Mouse (Mus musculus) spleen, embryonic (tissue): ENCODE measurements around the gene Pde8b.
"Not testable (repeated sequence)": the region's sequence is repeated elsewhere in the genome, so short reads cannot be mapped to it uniquely, and the experiment has no call there.

Experiments used
- CTCF ChIA-PET: fragments of 350-600 bp; sonication (Branson Sonifier 250); formaldehyde crosslinking; loops from one replicate; lab custom pipeline; 2022; lab: Charles Lee

Pde8b gene

DNA sequence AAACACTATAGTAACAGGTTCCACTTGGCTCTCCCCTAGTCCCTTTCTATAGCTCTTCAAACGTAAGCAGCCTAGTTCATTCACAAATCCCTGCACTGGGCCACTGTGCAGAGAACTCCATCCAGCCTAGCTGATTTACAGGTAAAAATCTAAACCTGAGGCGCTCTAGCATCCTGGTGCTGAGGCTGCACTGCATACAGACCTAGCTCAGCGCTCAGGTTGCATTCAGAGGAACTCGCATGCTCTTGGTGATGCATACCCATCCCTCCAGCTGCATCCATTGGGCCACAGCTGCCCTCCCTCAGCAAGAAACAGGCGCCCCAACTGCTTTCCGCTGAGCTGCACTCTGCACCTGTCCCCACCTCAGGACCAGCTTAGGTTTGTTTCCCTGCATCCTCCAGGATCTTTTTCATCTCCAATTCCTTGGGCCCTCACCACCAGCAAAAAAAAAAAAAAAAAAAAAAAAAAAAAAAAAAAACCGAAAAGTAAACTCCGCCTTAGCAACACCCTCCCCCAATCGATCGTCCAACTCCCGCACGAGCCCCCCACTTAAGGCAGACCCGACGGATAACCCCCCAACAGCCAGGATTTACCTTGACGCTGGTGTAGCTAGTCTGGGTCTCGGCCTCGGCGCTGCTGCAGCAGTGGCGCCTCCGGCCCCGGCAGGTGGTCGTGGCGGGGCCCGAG lies 28.1 kb downstream of the Pde8b start:
- CTCF ChIA-PET: no interaction called here

DNA sequence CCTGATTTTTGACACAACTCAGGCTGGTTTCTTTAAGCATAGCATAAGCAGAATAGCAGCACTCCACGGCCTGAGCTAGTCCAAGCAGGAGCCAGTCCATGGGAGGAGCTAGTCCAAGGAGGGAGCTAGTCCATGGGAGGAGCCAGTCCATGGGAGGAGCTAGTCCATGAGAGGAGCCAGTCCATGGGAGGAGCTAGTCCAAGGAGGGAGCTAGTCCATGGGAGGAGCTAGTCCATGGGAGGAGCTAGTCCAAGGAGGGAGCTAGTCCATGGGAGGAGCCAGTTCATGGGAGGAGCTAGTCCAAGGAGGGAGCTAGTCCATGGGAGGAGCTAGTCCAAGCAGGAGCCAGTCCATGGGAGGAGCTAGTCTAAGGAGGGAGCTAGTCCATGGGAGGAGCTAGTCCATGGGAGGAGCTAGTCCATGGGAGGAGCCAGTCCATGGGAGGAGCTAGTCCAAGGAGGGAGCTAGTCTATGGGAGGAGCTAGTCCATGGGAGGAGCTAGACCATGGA lies 34.4 kb downstream of the Pde8b start:
- CTCF ChIA-PET: not testable (repeated sequence)

DNA sequence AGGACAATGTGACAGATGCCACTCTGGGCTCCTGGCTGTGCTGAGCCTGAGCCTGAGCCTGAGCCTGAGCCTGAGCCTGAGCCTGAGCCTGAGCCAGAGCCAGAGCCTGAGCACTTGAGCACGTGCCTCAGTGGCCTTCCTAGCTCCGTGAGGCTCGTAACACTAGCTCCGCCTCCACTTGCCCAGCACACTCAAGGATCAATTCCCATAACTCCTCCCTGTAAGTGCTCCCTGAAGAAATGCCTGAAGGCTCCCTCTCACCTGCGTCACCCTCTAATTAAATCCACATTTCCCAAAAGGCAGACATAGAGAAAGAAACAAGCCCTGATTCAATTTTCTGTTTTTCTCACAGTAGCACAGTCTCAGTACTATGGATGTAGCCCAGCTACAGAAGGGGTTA lies 37.8 kb downstream of the Pde8b start:
- CTCF ChIA-PET: no interaction called here

DNA sequence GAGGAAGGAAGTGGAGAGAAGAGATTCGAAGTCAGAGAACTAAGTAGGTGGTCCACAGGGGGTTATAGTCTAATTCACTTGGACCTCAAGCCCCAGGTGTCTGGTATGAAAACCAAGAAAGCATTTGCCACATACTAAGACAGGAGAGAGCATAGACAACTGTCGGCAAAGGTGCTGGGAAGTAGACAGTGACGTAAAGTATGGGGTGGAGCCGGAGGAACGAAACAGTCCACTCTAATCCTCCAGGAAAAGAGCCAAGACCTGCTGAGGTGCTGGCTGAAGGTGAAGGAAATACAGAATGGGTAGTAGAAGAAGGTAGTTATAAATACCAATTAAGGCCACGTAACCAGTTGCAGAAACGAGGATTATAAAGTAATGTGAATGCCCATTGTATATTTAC lies 42.8 kb downstream of the Pde8b start:
- CTCF ChIA-PET: interaction anchor here (0.7 kb wide), 1 partner anchor 589 kb away, joined by 8 read pairs; no protein-coding TSS in a partner anchor

DNA sequence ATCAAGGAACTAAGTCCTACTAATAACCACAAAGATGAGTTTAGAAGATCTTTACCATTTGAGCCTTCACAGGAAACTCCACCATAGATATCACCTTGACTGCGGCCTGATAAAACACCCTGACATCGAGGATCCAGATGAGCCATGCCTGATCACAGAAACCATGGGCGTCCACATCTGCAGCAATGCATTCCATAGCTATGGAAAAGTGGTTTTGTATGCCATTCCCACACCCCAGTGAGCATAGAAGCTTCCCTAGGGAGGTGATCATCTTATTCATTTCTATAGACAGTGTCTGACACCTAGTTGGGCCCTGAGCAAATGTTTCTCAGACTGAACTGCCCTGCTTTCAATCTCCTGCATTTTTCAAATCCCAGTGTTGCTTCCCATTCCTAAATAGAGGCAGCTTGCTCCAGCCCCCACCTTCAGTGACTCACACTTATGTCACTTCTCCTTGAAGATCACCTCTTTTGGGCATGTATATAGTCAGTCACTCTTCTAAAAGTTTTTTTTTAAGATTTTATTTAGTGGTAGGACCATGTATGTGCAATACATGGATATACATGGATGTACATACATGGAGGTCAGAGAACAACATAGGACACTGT lies 47.9 kb downstream of the Pde8b start:
- CTCF ChIA-PET: no interaction called here

DNA sequence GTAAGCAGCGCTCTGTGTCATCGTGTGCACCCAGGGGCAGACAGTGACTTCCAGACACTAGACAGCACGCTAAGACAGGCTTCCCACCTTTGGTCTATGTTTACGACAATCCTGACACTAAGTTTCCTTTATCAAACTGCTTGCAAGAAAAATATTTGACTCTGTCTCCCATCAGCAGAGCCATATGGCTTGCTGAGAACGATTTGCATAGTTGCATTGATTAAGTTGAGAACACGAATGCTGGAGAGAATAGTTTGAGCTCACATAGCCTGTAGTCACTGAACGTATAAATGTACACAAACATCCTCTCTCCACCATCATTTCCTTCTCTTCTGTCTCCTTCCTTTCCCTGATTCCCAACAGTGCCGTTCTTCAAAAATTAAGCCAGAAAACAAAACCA lies 49.3 kb downstream of the Pde8b start:
- CTCF ChIA-PET: no interaction called here

DNA sequence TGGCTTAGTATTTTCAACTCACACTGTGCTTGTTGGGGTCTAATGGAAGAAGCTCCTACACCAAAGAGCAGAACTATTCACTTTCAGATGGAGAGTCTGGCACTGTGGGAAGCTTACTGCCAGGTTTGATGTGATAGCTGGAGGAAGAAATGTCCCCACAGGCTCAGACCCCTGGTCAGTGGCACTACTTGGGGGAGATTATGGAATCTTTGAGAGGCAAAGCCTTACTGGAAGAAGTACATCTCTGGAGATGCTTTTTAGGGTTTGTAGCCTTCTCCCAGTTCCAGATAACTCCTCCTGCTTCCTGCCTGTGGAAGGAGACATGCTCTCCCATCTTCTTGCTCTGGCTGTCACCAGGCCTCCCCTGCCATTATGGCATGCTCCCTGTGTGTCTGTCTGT lies 50.1 kb downstream of the Pde8b start:
- CTCF ChIA-PET: no interaction called here

DNA sequence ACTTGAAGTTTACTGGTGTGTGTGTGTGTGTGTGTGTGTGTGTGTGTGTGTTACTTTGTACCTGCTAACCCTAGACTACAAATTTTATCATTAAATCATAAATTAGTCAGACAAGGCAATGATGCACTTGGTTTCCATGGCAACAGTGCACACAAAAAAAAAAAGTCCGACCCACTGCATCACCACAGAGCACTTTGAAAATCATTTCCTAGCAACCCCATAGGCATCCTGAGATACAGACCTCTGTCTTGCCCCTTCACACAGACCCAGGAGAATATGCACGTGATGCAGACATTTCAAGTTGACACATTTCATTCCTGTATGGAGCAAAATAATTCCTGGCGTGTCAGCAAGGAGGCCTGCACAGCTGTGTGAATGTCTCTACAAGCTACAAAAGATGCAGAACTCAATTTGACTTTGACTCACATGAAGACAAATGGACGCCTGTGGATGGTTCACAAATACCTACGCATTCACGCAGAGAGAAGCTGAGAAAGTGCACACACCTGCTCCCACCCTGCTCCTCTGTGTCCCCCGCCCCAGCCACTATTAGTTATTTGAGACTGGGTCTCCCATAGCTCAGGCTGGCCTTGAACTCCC lies 53.9 kb downstream of the Pde8b start:
- CTCF ChIA-PET: no interaction called here

DNA sequence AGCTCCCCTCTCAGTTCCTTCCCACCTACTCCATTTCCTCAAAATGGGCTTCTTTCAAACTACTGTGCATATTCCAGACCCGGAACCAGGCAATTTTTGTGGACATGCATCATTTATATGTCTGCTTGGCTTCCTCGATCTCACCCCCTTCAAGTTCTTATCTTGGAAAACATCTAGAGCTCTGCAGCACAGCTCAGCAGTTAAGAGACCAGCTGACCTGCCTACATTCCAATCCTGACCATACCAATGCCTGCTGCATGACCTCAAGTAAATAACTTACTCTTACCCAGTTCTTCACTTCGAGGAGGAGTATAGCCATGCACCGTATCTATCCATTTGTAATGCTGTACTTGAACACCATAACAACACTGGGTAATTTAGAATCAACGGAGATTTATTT lies 58.2 kb downstream of the Pde8b start:
- CTCF ChIA-PET: no interaction called here

DNA sequence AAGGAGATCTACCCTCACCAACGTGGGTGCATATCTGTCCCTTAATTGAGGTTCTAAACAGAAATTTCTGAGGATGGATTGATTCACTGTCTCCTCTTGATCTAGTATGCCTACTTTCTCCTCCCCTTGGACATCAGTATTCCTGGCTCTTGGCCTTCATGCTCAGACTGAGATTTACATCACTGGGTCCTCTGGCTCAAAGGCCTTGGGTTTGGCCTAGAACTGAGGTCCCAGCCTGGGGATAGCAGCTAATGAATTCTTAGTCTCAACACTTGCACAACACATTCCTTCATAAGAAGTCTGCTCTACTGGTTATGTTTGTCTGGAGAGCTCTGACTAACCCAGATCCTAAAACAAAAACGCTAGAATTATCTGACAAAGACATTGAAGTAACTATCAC lies 61.0 kb downstream of the Pde8b start:
- CTCF ChIA-PET: no interaction called here

DNA sequence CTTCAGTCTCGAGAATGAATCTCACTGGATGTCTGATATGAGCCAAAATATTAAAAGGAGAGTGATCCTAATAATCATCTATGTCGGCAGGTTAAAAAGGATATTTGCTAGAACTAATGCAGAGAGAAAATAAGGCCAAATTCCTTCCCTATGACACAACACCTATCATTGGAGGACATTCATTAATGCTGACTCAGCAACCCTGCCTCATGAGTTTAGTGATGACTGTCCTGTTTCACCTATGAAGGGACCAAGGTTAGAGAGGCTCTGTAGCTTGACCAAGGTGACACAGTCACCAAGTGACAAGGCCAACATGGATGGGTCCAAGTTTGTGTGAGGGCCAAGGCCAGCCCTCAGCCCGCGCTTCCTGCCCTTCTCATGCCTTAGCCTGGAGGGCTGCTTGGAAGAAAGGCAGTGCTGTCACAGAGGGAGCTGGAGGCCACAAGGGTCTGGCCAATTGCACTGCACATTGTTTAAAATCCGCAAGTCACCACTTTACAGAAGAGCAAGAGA lies 62.9 kb downstream of the Pde8b start:
- CTCF ChIA-PET: no interaction called here

DNA sequence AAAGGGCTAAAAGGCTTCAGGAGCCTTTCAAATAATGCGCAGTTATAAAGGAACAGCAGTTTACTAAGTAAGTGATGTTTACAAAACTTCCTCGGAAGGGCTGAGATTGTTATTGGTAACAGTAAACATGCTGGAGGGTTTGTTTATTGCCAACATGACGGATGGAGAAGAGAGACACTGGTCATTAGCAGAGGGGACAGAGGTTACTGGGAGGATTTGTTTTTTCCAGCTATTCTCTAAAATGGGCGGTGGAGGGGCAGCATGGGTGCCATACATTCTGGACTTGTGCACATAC lies 63.4 kb downstream of the Pde8b start:
- CTCF ChIA-PET: no interaction called here

DNA sequence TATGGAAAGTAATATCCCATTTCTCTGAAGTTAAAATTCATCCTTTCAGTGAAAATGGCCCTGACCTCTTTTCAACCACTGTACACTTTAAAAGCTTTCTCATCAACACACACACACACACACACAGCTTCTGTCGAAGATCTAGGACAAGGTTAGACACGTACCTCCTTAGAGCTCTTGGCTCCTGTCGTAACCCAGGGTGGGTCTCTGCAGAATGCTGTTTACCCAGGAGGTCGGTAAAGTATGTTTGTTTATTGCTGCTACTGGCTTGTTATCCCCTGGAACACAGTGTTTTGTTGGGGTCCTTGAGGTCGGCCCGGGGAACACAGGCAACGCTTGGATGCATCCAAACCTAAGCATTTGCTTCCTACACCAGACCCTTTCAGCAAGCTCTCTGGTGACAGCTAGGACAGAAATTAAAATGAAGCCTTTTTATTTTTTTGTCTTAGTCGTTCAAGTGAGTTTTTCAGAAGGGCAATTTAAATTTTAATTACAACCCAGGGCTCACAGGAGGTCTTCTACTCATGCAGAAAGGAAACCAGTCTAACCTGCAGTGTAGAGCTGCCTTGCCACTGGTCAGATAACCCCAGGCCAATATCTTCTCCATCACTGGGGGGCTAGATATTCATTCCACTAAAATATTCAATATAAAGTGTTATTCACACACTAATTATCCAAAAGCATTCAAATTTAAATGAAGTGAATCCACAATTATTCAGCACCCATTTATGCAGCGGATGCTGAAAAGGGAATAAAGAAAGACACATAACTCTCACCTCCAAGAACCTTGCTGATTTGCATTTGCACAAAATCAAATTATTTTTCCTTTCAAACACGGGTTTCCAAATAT lies 64.0 kb downstream of the Pde8b start:
- CTCF ChIA-PET: no interaction called here

DNA sequence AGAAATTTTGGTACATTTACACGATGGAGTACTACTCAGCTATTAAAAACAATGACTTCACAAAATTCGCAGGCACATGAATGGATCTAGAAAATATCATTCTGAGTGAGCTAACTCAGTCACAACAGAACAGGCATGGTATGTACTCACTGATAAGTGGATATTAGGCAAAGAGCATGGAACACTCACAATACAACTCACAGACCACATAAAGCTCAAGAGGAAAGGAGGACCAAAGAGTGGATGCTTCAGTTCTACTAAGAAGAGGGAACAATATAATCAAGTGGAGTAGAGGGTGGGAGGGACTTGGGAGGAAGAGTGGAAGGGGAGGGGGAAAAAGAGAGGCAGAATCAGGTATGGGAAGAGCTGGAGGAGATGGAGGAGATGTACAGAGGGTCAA lies 66.5 kb downstream of the Pde8b start:
- CTCF ChIA-PET: no interaction called here

DNA sequence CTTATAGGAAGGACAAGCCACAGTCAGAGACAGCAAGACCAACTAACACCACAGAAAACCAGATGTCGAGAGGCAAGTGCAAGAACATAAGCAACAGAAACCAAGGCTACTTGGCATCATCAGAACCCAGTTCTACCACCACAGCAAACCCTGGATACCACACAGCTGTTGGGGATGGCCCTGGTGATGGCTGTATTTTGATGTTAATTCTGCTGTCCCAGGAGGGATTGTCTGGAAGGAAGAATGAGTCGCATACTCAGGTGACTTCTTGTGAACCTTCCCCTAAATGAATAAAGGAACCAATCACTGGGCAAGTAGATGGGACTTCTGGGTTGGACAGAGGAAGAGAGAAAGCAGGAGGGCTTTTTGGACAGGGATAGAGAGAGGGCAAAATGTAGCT lies 69.9 kb downstream of the Pde8b start:
- CTCF ChIA-PET: no interaction called here

DNA sequence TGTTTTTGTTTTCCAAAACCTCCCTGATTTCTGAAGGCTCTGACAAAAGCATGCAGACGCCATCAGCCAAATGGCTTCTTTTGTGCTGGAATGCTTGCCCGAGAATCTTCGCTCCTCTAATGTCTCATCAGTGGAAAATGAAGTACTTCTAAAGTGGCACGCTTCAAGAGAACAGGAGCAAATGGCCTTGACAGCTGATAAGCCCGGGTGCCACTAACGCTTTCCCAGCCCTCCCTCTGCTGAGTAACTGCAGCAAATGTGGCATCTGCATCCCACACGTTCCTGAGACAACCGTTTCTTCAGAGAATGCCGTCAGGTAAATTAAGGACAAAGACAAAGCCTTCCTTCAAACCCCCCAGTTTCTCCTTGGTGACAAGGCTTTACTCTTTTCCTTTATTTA lies 72.8 kb downstream of the Pde8b start:
- CTCF ChIA-PET: no interaction called here

DNA sequence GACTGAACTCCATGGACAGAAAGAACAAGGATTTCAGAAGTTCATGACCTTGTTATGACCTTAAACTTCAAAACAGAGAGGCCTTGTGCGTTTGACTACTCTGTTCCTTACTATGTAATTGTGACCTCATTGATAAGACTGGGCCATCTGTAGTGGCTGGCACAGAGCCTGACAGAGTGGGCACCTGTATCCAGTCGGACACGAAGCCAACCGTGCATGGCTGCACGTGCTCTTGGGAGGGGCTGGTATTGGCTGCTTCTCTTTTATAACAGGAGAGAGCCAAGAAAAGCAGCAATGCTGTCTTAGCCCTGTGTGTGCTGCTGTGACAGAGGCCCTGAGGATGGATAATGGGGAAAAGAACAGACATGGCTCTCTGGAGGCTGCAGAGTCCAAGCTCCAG lies 73.7 kb downstream of the Pde8b start:
- CTCF ChIA-PET: no interaction called here

DNA sequence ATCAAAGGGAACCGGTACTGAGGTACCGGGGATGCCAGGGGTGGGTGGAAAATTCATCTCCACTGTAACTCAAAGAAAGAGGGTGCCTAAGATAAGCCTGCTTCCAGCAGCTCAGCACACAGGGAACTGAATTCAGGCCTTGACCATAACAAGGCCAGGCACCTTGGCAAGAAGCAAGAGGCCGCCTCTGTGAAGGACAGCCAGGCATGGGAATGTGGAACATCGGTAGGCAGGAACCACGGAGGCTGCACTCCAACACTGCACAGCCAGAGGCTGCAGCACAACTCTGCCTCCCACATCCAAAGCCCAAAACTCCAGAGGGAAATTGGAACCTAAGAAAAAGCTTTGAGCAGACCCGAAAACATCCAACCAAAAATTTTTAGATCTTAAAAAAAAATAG lies 75.9 kb downstream of the Pde8b start:
- CTCF ChIA-PET: no interaction called here

DNA sequence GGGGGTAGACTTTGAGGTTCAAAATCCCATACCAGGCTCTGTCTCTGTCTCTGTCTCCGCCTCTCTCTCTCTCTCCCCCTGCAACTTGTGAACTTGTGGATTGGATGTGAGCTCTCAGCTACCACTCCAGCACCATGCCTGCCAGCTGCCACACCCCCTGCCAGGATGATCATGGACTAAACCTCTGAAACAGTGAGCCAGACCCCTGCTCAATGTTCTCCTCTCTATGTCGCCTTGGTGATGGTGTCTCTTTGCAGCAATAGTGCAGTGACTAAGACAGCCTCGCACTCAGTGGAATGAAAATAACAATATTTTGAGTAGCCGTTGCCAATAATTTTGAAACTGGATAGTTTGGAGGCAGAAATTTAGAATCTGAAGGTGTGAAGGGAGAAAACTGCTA lies 77.8 kb downstream of the Pde8b start:
- CTCF ChIA-PET: no interaction called here

DNA sequence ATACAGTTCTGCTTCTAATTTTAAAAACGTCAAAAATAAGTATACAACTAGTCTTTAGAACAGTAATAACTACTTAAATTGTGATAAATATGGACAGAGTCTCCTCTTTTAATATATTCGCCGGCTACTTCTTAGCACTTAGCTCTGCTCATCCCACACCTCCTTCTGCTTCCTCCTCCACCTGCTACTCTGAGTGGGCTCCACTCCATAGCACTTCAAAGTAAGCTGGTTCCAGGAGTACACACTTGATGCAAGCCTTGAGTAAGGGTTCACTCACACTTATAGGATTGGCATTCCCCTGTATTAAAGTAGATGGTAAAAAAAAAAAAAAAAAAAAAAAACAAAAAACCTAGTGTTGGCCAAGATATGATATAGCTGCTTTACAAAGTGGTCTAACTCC lies 89.9 kb downstream of the Pde8b start:
- CTCF ChIA-PET: no interaction called here

DNA sequence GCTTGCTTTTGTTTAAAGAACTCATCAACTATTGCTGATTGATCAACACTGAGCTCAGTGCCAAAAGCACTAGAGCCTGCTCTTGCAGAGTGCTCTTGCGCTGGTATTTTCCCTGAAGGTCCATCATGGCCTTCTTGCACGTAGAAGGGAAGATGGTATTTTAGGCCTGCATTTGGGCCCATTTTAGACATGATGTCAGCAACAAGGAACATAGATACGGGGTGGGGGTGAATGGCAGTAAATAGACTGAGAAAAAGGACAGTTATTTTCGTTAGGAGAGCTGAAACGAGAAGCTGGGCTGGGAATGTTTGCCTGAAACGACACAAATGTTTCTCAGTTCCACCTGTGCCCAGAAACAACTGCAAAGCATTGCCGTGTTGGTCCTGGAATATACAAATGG lies 91.2 kb downstream of the Pde8b start:
- CTCF ChIA-PET: no interaction called here

DNA sequence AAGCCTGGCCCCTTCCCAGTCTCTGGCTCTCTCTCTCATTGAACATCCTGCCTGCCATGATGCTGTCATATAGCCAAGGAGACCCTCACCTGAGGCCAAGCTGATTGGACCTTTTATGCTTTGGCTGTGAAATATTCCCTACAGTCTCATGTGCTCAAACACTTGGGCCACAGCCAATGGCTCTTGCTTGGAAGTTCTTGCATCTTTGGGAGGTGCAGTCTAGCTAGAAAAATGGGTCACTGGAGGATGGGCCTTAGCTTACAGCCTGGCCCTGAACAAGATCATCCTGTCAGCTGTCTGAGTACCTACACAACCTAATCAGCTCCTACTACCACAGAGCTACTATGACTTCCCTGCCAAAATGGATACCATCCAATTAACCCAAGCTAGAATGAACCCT lies 105.4 kb downstream of the Pde8b start:
- CTCF ChIA-PET: no interaction called here
